Mouse (Mus musculus): Measurements from ENCODE around the gene Olfr424. TPM values are rescaled to one million over a fixed set of nuclear protein-coding genes. Genes with fewer than 3 reads are reported as not detected.

Olfr424 gene
- polyA plus RNA-seq, 1 experiment from 2014 or later, result not detected

DNA sequence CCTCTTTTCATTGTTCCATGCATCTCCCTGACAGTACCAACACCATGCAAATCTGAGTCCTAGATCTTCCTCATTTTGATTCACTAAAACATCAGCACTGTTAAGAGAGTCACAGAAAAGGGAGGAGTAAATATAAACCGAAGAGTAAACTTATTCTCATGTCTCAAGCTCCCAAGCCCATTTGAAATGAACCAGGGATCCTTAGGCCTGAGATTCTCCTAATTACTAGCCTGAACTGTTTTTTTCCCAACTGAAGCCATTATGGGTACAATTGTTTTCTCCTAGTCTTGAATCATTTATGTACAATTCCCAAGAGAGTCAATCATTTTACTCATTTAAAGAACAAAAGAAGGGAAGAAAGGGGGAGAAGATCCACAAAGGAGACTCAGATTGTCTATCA is 24.0 kb downstream of the Olfr424 start, which contains the start of gene Olfr420:
Olfr420 (plus strand) TSS at position 301 of the 400 bp plus-strand sequence.
- no peak within 1 kb of the TSS for H3K9ac ChIP-seq (ENCODE audit: low read depth, low read length)
- no peak for ATAC-seq (ENCODE audit: low FRiP score, low TSS enrichment)
- 86% methylated on average over 1 of the region's 1 CpGs for WGBS
- no peaks in the 10 kb centered on the region for H3K36me3 ChIP-seq (ENCODE audit: control insufficient read depth, insufficient read depth, low read length)
- H3K4me2 ChIP-seq (replicated peaks; ENCODE audit: low read depth, low read length), result no peak within 1 kb of the TSS
- no peaks in the 10 kb centered on the region for H3K9me3 ChIP-seq (ENCODE audit: control insufficient read depth, low read length)
- H3K4me1 ChIP-seq (ENCODE audit: control insufficient read depth, insufficient read depth, low read length), result no peaks in the 10 kb centered on the region
- H3K27ac ChIP-seq (ENCODE audit: low read depth, low read length), result no peak within 1 kb of the TSS
- no peaks in the 10 kb centered on the region for H3K27me3 ChIP-seq (ENCODE audit: control insufficient read depth, insufficient read depth, low read length)
- no peak within 1 kb of the TSS for H3K4me3 ChIP-seq (ENCODE audit: low read length)

DNA sequence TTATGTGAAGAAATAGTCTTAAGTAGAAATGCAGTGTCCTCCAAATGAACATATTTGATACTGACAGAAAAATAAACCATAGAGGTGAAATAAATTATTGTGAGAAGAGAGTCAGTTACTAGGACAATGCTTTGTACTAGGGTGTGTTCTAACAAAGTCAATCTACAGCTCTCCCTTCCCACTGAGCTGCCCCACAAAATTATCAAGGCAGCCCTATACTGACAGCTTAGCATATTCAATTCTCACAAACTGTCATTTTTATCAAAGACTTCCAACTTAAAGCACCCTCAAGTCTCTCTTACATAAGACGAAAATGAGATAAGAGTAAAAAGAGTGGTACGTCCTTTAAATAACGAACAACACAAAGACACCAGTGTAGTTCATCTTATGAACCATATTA is 26.3 kb downstream of the Olfr424 start:
- Histone ChIP-seq H3K9ac (ENCODE audit: low read depth, low read length) (no peak overlapping the region), H3K4me1 (ENCODE audit: control insufficient read depth, insufficient read depth, low read length) (no peaks in the 10 kb centered on the region), H3K27me3 (ENCODE audit: control insufficient read depth, insufficient read depth, low read length) (no peaks in the 10 kb centered on the region), H3K27ac (ENCODE audit: low read depth, low read length) (no peak overlapping the region), H3K9me3 (ENCODE audit: control insufficient read depth, low read length) (no peaks in the 10 kb centered on the region), H3K4me3 (ENCODE audit: low read length) (no peak overlapping the region), H3K4me2 (replicated peaks; ENCODE audit: low read depth, low read length) (no peak overlapping the region), H3K36me3 (ENCODE audit: control insufficient read depth, insufficient read depth, low read length) (no peaks in the 10 kb centered on the region)
- ATAC-seq (ENCODE audit: low FRiP score, low TSS enrichment), result no peak
- WGBS, result 91% methylated on average over 3 of the region's 3 CpGs

- no peak overlapping the region for H3K4me3 ChIP-seq (ENCODE audit: low read length)
- H3K9ac ChIP-seq (ENCODE audit: low read depth, low read length), result no peak overlapping the region
- H3K4me1 ChIP-seq (ENCODE audit: control insufficient read depth, insufficient read depth, low read length), result no peaks in the 10 kb centered on the region
- H3K36me3 ChIP-seq (ENCODE audit: control insufficient read depth, insufficient read depth, low read length), result no peaks in the 10 kb centered on the region
- WGBS, result 91% methylated on average over 1 of the region's 1 CpGs
- ATAC-seq (ENCODE audit: low FRiP score, low TSS enrichment), result no peak
- H3K9me3 ChIP-seq (ENCODE audit: control insufficient read depth, low read length), result no peaks in the 10 kb centered on the region
- no peak overlapping the region for H3K4me2 ChIP-seq (replicated peaks; ENCODE audit: low read depth, low read length)
- no peaks in the 10 kb centered on the region for H3K27me3 ChIP-seq (ENCODE audit: control insufficient read depth, insufficient read depth, low read length)
- no peak overlapping the region for H3K27ac ChIP-seq (ENCODE audit: low read depth, low read length)
Observed at GRCm38 (mm10) chr1:174158512-174158911, 27.2 kb downstream of the Olfr424 start.

- Histone ChIP-seq H3K27ac (ENCODE audit: low read depth, low read length) (no peak overlapping the region), H3K4me1 (ENCODE audit: control insufficient read depth, insufficient read depth, low read length) (no peaks in the 10 kb centered on the region), H3K9ac (ENCODE audit: low read depth, low read length) (no peak overlapping the region), H3K4me2 (replicated peaks; ENCODE audit: low read depth, low read length) (no peak overlapping the region), H3K4me3 (ENCODE audit: low read length) (no peak overlapping the region), H3K9me3 (ENCODE audit: control insufficient read depth, low read length) (no peaks in the 10 kb centered on the region), H3K27me3 (ENCODE audit: control insufficient read depth, insufficient read depth, low read length) (no peaks in the 10 kb centered on the region), H3K36me3 (ENCODE audit: control insufficient read depth, insufficient read depth, low read length) (no peaks in the 10 kb centered on the region)
- 93% methylated on average over 10 of the region's 10 CpGs for WGBS
- no peak for ATAC-seq (ENCODE audit: low FRiP score, low TSS enrichment)
Observed at GRCm38 (mm10) chr1:174159095-174159494, 27.8 kb downstream of the Olfr424 start.

GRCm38 (mm10) chr1:174169024-174169423 is 37.7 kb downstream of the Olfr424 start:
- Histone ChIP-seq H3K27me3 (ENCODE audit: control insufficient read depth, insufficient read depth, low read length) (no peaks in the 10 kb centered on the region), H3K4me1 (ENCODE audit: control insufficient read depth, insufficient read depth, low read length) (no peaks in the 10 kb centered on the region), H3K27ac (ENCODE audit: low read depth, low read length) (no peak overlapping the region), H3K9me3 (ENCODE audit: control insufficient read depth, low read length) (no peaks in the 10 kb centered on the region), H3K4me2 (replicated peaks; ENCODE audit: low read depth, low read length) (no peak overlapping the region), H3K36me3 (ENCODE audit: control insufficient read depth, insufficient read depth, low read length) (no peaks in the 10 kb centered on the region), H3K9ac (ENCODE audit: low read depth, low read length) (no peak overlapping the region), H3K4me3 (ENCODE audit: low read length) (no peak overlapping the region)
- no peak for ATAC-seq (ENCODE audit: low FRiP score, low TSS enrichment)

DNA sequence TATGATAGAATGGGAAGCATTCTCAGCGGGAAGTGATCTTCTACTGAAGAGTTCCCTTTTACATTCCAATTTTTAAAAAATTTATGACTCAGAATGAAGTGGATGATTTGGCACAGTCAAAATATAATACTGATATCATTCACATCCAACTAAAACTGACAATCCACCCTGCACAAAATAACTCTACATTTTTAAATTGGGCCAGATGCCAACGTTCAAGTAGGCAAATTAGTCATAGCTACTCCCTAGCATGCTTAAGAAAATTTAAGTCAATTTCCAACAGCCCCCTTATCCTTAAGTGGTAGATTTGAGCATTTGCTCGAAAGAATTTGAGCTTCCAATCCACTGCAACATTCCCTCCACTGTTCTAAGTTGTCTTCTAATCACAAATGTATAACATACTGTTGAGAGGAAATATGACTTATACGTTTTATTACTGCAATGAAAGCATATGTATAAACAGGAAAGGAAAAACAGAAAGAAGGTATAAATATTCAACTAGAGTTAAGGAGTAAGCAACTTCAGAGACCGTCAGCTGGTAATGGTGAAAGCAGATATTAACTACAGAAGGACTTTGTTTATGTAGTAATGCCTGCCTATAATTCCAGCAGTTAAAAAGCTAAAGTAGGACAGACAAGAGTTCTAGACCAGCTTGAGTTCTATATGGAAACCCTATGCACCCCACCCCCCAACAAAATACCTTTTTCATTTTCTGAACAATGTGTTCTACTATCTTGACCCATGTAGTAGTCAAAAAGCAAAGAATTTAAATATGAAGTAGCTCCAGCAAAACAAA is 39.6 kb downstream of the Olfr424 start:
- H3K4me2 ChIP-seq (replicated peaks; ENCODE audit: low read depth, low read length), result no peak overlapping the region
- WGBS, result 73% methylated on average over 5 of the region's 5 CpGs
- H3K27me3 ChIP-seq (ENCODE audit: control insufficient read depth, insufficient read depth, low read length), result no peaks in the 10 kb centered on the region
- H3K9me3 ChIP-seq (ENCODE audit: control insufficient read depth, low read length), result no peaks in the 10 kb centered on the region
- H3K4me3 ChIP-seq (ENCODE audit: low read length), result no peak overlapping the region
- no peak overlapping the region for H3K27ac ChIP-seq (ENCODE audit: low read depth, low read length)
- H3K36me3 ChIP-seq (ENCODE audit: control insufficient read depth, insufficient read depth, low read length), result no peaks in the 10 kb centered on the region
- no peak for ATAC-seq (ENCODE audit: low FRiP score, low TSS enrichment)
- no peak overlapping the region for H3K9ac ChIP-seq (ENCODE audit: low read depth, low read length)
- no peaks in the 10 kb centered on the region for H3K4me1 ChIP-seq (ENCODE audit: control insufficient read depth, insufficient read depth, low read length)

DNA sequence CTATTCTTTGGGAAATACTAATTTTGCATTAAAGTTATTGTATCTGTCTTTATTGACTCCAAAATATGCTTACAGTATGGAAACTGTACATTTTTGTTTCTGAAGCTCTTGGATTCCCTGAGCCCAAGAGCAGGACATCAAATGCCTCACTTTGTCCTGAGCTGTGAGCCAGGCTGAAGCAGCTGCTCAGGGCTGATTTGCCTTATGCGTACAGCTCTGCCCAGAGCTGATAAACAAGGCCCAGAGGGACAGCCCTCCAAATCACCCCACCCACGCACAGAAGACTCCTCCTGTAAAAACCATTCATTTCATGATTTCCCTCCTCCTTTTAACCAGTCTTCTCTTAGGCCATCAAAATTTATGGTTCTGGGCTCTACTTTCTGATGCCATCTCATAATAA is 40.2 kb downstream of the Olfr424 start:
- WGBS, result 53% methylated on average over 2 of the region's 2 CpGs

DNA sequence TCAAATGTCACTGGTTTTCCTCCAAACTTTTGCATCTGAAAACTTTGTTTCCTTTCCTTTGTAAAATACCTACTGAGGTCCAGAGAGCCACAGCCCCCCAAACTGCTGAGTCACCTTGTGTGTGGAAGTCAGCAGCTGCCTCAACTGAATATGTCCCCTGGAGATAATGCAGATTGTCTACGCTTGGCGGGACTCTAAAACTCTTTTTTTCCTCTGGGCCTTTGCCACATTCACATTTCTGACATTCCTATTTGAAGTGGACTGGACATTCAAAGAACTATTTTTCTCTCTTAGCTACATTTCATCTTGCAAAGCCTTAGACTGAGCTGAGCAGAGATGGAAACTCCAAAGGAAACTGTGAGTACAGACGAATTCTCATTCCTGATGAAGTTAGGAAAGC is 41.3 kb downstream of the Olfr424 start, which contains the start of gene Spta1:
Spta1 (plus strand) TSS at position 172 of the 400 bp plus-strand sequence.
- H3K9ac ChIP-seq (ENCODE audit: low read depth, low read length), result no peak within 1 kb of the TSS
- H3K4me2 ChIP-seq (replicated peaks; ENCODE audit: low read depth, low read length), result no peak within 1 kb of the TSS
- H3K27me3 ChIP-seq (ENCODE audit: control insufficient read depth, insufficient read depth, low read length), result no peaks in the 10 kb centered on the region
- no peaks in the 10 kb centered on the region for H3K9me3 ChIP-seq (ENCODE audit: control insufficient read depth, low read length)
- 59% methylated on average over 3 of the region's 3 CpGs for WGBS
- no peak within 1 kb of the TSS for H3K4me3 ChIP-seq (ENCODE audit: low read length)
- H3K27ac ChIP-seq (ENCODE audit: low read depth, low read length), result no peak within 1 kb of the TSS
- no peaks in the 10 kb centered on the region for H3K4me1 ChIP-seq (ENCODE audit: control insufficient read depth, insufficient read depth, low read length)
- no peak for ATAC-seq (ENCODE audit: low FRiP score, low TSS enrichment)
- H3K36me3 ChIP-seq (ENCODE audit: control insufficient read depth, insufficient read depth, low read length), result no peaks in the 10 kb centered on the region

More for the DNA sequence above, 40.2 kb downstream of the Olfr424 start:
- Histone ChIP-seq H3K4me3 (ENCODE audit: low read length) (no peak overlapping the region), H3K4me2 (replicated peaks; ENCODE audit: low read depth, low read length) (no peak overlapping the region), H3K27me3 (ENCODE audit: control insufficient read depth, insufficient read depth, low read length) (no peaks in the 10 kb centered on the region), H3K9me3 (ENCODE audit: control insufficient read depth, low read length) (no peaks in the 10 kb centered on the region), H3K27ac (ENCODE audit: low read depth, low read length) (no peak overlapping the region), H3K36me3 (ENCODE audit: control insufficient read depth, insufficient read depth, low read length) (no peaks in the 10 kb centered on the region), H3K4me1 (ENCODE audit: control insufficient read depth, insufficient read depth, low read length) (no peaks in the 10 kb centered on the region), H3K9ac (ENCODE audit: low read depth, low read length) (no peak overlapping the region)
- no peak for ATAC-seq (ENCODE audit: low FRiP score, low TSS enrichment)
